Mouse (Mus musculus) naive thymus-derived CD4-positive, alpha-beta T cell, adult 2 months (primary cell): Measurements from ENCODE around the gene Patz1.

Experiments used
- DNase-seq: peaks from one replicate; pipeline ENCODE4 v3.0.0-alpha.2; 2011; ENCODE audit warnings: low read depth

Gene Patz1

DNA sequence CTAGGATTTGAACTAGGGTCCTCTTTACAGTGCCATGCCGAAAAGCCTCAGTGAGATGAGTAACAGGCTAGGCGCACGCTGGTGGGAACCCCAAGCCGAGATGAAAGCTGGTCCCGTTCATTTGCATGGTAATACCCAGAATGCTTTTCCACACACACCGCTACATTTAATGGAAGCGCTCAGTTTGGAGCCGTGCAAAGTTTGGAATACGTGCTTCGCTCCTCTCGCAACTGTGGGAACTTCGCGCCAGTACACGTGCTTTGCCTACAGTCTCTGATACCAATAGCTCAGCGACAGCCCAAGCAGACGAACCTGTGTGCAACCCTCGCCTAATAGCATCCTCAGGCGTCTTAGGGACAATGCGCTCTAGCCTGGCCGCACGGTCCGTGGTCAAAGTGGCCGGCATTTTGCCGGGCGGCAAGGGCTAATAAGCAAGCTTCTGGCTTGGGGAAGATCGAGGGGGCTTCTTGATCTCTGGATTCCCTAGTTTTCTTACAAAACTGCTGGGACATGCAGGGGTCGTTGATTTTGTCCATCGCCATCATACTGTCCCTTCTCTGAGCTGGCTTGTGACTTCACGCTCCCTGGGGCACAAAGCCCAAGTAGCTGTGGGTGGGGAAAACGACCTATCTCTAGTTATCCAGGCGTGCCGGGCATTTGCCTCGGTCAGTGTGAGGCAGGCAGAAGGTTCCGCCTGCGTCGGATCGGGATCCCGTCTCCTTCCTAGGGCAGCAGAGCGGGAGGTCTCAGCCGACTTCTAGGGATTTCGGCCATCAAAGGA, at the start of gene Patz1:
TSS of gene Patz1 (plus strand) at position 354 of the 781 bp plus-strand sequence.
- peak; percentile 56 for DNase-seq

DNA sequence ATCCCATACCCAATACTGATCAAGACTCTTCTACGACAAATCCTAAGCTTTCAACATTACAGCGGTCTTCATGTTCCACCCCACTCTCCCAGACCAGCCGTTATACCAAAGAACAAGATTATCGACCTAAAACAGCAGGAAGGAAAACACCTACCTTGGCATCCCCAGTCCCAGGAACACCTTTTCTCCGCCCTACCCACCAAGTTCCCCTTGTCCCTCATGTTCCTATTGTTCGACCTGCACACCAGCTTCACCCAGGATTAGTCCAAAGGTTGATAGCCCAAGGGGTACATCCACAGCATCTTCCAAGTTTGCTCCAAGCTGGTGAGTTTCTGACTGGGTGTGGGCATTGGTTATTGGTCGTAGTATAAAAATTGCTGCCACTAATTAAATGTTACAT, 46.3 kb upstream of the Patz1 start:
- no peak for DNase-seq

DNA sequence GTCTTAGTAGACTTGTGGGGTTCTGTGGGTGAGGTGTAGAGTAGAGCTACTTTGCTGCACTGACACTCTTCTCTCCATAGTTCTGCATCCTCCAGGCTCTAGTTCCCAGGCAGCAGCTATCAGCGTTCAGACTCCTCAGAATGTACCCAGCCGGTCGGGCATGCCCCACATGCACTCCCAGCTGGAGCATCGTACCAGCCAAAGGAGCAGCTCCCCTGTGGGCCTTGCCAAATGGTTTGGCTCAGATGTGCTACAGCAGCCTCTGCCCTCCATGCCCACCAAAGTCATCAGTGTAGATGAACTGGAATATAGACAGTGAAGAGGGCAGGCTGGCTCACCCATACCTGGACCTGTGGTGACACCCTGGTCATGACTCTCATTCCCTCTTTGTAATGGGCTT, 44.9 kb upstream of the Patz1 start:
- DNase-seq = no peak

DNA sequence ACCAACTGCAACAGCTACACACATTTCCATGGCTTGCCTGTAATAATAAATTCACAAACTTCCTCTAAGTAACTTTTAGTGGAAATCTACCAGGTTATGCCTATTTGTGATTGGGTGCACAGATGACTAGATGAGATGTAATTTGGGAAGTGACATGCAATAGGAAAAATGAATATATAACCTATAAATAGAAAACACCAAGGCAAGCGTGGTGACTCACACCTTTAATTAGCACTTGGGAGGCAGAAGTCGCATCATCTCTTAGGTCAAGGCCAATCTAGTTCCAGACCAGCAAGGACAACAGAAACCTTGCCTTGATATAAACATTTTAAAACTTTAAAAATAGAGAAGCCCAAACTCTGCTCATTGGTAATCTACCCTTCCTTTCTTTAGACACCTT, 41.3 kb upstream of the Patz1 start:
- no peak for DNase-seq

DNA sequence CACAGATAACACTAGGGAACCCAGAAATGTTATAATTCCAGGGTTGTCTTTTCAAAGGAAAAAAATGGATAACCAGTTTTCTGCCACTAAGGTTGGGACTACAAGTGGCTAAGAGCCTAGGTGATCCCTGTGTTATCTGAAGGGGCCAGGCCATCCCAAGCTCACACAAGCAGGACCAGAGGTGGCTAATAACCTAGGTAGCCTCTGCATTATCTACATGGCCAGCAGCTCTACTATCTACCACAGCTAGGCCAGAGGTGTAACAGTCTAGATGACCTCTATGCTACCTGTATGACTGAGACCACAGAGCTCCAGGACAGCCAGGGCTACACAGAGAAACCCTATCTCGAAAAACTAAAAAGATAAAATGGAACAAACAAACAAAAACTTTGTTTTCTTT, 29.1 kb upstream of the Patz1 start:
- no peak for DNase-seq

DNA sequence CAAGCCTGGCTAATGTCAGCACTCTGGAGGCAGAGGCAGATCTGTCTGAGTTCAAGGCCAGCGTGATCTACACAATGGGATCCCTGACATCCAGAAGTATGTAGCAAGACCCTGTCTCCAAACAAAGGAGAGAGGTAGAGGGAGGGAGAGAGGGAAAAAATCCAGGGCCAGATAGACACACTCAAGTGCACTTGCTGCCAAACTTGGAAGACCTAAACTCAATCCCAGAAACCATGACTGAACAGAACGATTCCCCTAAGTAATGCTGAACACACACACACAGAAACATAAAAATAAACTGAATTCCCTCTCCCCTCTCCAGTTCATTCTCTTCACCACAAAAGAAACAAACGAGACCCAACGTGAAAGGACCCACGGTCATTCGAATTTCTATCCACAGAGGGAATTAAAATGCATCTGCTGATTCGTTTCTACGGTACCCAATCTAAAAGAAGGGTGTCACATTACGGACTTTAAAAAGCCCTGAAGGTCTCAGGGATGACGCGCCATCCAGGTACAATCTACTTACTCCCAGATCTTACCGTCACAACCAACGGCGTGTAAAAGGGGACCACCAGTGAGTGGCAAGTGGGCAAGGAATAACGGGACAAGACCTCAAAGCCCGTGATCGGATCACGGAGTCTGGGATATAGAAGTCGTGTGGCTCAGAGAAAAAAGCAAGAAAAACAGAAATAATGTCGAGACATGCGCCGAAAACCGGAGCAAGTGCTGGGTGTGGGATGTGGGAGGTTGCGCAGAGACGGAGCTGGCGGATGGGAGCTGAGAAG, 23.2 kb upstream of the Patz1 start:
- no peak for DNase-seq

DNA sequence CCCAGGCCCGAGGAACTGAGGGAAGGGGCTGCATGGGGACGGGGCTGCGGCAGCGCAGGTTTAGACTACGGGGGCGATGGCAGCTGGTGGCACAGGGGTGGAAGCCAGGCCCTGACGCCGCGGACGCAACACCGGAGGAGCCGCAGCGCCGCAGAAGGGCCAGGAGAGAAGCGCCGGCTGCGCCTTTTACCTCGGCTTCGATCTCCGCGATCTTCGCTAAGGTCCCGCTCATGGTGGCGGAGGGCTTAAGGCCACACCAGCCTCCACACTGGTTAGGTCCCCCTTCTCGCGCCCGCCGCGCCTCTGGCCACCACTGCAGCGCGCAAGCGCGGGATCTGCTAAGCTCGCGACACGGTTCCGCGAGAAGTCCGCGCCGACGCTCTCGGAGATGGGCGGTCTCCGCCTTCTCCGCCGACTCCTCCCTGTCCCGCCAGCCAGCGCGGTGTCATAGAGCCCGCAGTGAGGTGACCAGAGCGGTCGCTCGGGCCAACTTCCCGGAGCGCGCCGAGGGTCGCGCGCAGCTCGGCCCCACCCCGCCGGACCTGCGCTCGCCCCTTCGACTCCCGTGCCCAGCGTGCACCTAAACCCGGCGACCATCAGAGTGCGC, 22.5 kb upstream of the Patz1 start, which contains the start of gene Drg1:
TSS of gene Drg1 (minus strand) at position 337 of the 607 bp plus-strand sequence.
- DNase-seq = peak; percentile 94

DNA sequence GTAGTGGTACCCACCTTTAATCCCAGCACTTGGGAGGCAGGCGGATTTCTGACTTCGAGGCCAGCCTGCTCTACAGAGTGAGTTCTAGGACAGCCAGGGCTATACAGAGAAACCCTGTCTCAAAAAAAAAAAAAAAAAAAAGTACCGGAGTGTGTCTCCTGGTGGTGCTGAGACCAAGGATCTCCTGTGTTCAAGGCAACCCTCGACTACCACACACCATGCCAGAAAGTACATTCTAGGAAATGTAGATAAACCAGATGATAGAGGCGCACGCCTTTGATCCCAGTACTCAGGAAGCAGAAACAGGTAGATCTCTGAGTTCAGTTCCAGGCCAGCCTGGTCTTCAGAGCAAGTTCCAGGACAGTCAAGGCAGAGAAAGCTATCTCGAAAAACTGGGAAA, 21.5 kb upstream of the Patz1 start:
- DNase-seq = peak; percentile 30

DNA sequence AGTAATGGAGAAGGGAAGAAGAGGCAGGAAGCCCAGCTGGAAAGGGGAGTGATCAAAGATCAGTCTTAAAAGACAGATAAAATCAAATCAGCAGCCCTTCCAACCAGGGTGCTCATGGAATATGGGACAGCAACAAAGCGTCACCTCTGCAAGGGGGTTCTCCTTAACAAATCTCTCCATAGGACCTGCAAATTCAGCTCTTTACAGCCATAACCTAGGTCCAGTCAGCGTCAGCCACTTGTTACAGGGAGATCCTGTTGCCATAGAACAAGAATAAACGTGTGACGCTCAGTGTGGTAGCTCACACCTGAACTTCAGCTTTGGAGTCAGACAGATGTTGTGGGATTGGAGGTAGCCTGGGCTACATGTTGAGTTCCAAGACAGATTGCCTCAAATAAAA, 19.4 kb upstream of the Patz1 start:
- DNase-seq = no peak

DNA sequence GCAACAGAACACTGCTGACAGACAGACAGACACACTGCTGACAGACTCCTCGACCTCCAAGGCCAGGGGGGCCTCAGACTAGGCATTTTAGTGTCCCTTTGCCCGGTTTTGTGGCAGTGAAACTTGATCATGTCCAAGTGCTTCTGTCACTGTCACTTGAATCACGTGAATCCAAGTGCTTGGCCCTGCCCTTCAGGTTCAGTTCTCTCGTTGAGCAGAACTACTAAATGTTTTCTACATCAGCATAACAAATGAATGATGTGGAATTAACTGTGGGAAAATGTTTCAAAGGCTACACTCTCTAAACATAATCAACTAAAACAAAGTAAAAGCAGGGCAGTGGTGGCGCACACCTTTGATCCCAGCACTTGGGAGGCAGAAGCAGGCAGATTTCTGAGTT, 10.3 kb upstream of the Patz1 start:
- no peak for DNase-seq

DNA sequence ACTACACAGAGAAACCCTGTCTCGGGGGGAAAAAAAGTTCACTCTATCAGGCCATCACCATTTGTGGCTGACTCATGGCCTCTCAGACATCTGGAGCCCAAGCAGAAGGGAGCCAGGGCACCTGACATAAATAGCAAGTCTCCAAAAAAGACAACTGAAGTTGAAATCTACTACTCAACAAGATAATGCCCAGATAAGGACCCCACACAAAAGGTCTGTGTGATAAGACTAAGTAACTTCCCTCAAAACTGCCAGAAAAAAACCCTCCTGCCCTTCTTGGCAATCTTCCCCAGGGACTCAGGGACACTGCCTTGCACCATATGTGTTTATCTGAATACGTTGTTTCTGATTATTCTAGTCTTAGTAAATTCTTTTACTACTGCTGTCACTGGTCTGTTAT, 8.9 kb upstream of the Patz1 start:
- no peak for DNase-seq

DNA sequence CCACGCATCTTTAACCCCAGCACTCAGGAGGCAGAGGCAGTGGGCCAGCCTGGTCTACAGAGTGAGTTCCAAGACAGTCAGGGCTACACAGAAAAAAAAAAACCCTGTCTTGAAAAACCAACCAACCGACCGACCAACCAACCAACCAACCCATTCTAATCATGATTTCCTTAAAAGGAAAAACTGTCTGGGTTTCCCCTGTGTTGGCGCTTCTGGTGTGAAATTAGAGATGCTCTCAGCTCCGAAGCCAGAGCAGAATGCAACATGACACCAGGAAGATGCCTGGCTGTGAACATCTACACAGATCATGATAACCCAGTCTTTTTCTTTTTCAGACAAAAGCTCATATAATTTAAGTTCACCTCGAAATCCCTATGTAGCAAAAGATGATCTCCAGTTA, 5.8 kb upstream of the Patz1 start:
- DNase-seq = no peak

DNA sequence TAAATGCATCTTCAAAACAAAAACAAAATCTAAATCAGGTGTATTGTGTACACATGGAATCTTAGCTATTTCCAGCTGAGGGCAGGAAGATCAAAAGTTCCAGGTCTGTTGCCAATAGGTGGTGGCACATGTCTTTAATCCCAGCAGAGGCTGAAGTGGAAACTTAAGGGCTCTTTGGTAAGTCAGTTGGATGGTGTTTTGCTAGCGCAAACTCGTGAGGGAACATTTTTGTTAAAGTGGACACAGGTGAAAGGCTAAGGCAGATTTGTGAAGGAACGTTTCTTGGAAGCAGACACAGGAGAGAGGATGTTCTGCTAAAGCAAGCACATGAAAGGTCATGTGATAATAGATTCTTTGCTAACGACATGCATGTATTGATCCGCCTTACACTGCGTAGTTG, 5.0 kb upstream of the Patz1 start:
- DNase-seq = no peak

DNA sequence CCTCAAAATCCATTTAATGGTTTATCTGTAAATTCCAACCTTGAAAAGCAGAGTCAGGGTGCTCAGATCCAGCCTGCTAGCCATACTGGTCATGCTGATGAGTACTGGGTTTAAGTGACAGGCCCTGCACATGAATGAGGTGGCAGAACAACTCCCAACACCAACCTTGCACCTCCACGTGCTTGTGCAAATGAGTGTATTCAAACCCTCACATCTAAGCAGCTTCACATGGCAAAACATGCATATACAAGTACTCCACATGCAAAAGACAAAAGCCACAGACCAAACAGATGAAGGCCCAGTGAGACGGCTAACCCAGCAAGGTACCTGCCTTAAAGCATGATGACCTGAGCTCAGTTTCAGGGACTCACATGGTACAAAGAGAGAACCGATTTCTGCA, 2.7 kb upstream of the Patz1 start:
- no peak for DNase-seq

DNA sequence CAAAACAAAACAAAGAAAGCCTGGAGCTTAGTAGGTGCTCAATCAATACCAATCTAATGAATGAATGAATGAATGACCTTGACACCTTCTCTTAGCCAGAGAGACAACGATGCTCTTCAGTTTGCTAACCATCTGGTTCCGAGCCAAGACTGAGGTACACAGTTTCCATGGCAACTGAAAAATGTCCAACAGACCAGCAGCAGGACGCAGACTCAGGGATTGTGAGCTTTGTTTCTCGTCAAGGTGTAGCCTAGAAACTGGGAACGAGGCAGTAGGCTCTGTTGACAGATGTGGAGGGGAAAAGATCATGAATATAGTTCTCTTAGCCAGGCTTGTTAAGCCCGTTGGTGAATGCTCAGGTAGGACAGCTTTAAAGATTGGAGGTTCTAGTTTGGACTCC, 1.5 kb upstream of the Patz1 start:
- DNase-seq = no peak

DNA sequence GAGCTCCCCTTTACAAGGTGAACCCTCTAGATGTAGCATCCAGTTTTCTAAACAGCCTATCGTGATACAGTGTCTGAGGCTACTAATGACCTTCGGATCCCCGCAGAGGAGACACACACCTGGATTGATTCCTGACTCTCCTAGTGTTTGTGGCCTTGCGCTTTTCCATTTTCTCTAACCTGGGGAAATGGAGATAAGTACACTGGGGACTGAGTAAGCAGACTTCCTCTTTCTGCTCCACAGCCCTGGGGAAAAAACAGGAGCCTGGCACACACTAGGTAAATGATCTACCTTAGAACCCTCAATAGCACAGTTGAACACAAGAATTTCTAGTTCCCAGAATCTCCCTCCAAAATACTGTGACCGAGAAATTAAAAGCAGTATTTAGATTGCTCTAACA, 753 bp upstream of the Patz1 start:
- DNase-seq = no peak

DNA sequence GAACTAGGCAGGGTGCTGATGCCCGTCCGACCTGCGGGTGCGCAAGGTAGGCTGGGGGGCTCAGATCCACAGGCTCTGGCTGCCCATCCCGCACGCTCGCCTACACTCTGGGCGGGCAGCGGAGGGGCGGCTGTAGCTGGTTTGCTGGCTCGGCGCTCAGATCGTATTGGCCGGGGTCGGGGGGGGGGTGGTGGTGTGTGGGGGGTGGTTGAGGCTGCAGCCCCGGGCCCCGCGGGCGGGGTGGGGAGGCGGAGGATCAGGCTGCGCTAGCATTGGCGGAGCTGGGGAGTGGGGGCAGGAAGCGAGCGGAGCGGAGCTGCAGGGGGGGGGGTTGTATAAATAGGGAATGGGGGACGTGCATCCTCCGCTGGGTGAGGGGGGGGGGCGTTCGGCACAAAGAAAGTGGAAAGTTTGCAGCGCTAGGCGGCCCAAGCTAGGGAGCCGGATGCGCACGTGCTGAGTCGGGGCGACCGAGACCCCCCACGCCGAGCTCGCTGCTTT, 678 bp downstream of the Patz1 start:
- peak; percentile 88 for DNase-seq

DNA sequence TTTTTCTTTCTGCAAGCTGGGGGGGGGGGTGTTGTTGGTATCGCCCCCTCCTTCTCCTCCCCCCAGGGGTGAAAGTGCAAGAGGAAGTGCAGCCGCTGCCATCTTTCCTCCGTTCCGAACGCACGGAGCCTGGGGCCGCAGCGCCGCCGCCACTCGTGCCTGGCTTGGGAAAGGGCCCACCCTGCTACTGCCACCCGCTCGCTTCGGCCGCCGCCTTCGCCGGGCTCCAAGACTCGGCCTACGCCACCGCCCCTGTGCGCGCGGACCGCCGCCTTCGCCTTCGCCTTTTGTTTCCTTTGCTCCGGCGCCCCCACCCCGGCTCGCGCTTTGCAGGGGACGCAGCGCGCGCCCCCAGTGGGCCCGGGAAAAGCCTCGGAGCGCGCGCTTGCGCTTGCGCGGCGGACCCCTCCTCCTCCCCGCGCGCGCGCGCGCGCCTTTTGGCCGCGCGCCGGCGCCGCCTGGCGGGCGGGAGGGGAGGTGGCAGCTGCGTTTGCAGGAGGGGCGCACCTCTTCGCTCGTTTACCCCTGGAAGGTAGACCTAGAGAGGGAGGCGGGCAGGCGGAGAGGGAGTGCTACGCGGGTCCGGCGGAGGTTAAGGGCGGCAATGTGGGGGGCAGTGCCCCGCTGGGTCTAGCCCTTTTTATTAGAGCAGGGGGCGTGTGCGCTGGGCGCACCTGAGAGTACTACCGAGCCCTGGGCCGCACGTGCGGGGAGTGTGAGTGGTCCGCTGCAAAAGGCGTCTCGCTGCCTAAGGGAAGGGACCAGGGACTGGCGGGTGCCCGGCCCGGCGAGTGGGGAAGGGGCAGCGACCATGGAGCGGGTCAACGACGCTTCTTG, 1.3 kb downstream of the Patz1 start:
- peak; percentile 91 for DNase-seq

DNA sequence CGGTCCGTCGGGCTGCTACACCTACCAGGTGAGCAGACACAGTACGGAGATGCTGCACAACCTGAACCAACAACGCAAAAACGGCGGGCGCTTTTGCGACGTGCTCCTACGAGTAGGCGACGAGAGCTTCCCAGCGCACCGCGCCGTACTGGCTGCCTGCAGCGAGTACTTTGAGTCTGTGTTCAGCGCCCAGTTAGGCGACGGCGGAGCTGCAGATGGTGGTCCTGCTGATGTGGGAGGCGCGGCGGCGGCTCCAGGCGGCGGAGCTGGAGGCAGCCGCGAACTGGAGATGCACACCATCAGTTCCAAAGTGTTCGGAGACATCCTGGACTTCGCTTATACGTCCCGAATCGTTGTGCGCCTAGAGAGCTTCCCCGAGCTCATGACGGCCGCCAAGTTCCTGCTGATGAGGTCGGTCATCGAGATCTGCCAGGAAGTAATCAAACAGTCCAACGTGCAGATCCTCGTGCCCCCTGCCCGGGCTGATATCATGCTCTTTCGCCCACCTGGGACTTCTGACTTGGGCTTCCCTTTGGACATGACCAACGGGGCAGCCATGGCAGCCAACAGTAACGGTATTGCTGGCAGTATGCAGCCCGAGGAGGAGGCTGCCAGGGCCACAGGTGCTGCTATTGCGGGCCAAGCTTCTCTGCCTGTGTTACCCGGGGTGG, 2.1 kb downstream of the Patz1 start:
- peak; percentile 70 for DNase-seq

DNA sequence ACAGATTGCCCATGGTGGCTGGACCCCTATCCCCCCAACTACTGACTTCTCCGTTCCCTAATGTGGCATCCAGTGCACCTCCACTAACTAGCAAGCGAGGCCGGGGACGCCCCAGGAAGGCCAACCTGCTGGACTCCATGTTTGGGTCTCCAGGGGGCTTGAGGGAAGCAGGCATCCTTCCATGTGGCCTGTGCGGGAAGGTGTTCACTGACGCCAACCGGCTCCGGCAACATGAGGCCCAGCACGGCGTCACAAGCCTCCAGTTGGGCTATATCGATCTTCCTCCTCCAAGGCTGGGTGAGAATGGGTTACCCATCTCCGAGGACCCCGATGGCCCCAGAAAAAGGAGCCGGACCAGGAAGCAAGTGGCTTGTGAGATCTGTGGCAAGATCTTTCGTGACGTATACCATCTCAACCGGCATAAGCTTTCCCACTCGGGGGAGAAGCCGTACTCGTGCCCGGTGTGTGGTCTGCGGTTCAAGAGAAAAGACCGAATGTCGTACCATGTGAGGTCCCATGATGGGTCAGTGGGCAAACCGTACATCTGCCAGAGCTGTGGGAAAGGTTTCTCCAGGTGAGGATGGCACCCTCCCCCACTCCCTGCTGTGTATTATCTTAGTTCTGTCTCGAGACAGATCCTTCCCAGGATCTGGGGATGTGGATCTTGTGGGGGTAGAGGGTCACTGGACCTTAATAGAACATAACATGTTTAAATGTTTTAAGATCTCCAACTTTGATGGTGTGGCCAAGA, 2.8 kb downstream of the Patz1 start:
- DNase-seq = peak; percentile 47

DNA sequence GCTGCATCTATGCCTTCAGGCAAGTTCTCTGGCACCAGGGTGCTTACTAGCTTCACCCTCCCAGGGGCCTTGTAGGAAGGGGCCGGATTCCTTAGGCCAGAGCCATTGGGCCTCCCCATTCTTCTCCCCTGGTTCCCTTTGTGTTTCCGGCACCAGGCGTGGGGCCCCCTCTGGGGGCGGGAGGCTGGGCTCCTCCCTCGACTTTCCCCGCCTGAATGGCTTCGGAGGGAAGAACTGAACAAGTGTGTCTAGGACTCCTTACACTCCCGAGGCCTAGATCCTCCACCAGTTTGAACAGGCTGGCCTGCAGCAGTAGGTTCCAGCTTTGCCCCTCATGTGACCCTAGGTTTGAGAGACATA, 3.4 kb downstream of the Patz1 start:
- DNase-seq = peak; percentile 50
